Mouse (Mus musculus) limb, embryonic 14.5 days (tissue): ENCODE measurements around the gene Fam131a. TPM values are rescaled to one million over a fixed set of nuclear protein-coding genes. Genes with fewer than 3 reads are reported as not detected.

Source experiments
- ATAC-seq: fragments of 200-750 bp; cut with Nextera tagmentation; 2 replicates; pipeline ENCODE4 v1.8.0; 2017; ENCODE audit warnings: low read depth, moderate number of reproducible peaks, moderate TSS enrichment; ENCODE audit not compliant: low FRiP score
- DNase-seq: peaks from one replicate; pipeline ENCODE4 v3.0.0-alpha.2; 2015; ENCODE audit warnings: low spot score
- H3K27ac ChIP-seq: fragments of 300-500 bp; sonication (generic); replicated peaks from 2 replicates; pipeline ENCODE4 v1.5.1; 2014; ENCODE audit warnings: low read depth, mild to moderate bottlenecking, low read length, moderate library complexity, mixed read lengths
- H3K27me3 ChIP-seq: fragments of 300-500 bp; sonication (generic); 2 replicates; pipeline ENCODE4 v1.6.1; 2014; ENCODE audit warnings: low read length, mixed read lengths; ENCODE audit not compliant: control insufficient read depth, insufficient read depth
- H3K36me3 ChIP-seq: fragments of 300-500 bp; sonication (generic); 2 replicates; pipeline ENCODE4 v1.6.1; 2014; ENCODE audit warnings: mild to moderate bottlenecking, low read length, moderate library complexity, mixed read lengths; ENCODE audit not compliant: control insufficient read depth, insufficient read depth
- H3K4me1 ChIP-seq: fragments of 300-500 bp; sonication (generic); 2 replicates; pipeline ENCODE4 v1.6.1; 2014; ENCODE audit warnings: antibody characterized with exemption, low read length, mixed read lengths; ENCODE audit not compliant: control insufficient read depth, insufficient read depth
- H3K4me2 ChIP-seq: fragments of 300-500 bp; sonication (generic); replicated peaks from 2 replicates; pipeline ENCODE4 v1.6.1; 2014; ENCODE audit warnings: low read depth, mild to moderate bottlenecking, low read length, moderate library complexity; ENCODE audit not compliant: severe bottlenecking
- H3K4me3 ChIP-seq: fragments of 300-500 bp; sonication (generic); replicated peaks from 2 replicates; pipeline ENCODE4 v1.5.1; 2014; ENCODE audit warnings: low read length
- H3K9ac ChIP-seq: fragments of 300-500 bp; sonication (generic); 2 replicates; pipeline ENCODE4 v1.6.1; 2014; ENCODE audit warnings: mild to moderate bottlenecking, low read depth, low read length, moderate library complexity; ENCODE audit not compliant: severe bottlenecking
- H3K9me3 ChIP-seq: fragments of 300-500 bp; sonication (generic); 2 replicates; pipeline ENCODE4 v1.6.1; 2016; ENCODE audit warnings: low read length; ENCODE audit not compliant: control insufficient read depth
- POLR2A ChIP-seq: fragments of 200-500 bp; IDR thresholded peaks from 2 replicates; pipeline ENCODE4 v1.8.0; 2012; ENCODE audit warnings: inconsistent platforms, mild to moderate bottlenecking, moderate library complexity, borderline replicate concordance; ENCODE audit not compliant: insufficient read depth, insufficient read length; ENCODE audit errors: extremely low read depth
- WGBS: fragments of 180-500 bp; shearing (Covaris S2); extraction: QIAGEN DNeasy Blood & Tissue Kit; methylation state at CpG from one replicate; pipeline ENCODE4 v1.1.7; 2014; 5-methylcytosine and 5-hydroxymethylcytosine counted together
- polyA plus RNA-seq, 2 experiments: library from polyadenylated mRNA; depleted of rRNA in 1 of 2; stranded (reverse) in 1 of 2; unstranded in 1 of 2; fragments of >200 nt; fragmentation: Nextera tagmentation in 1 of 2; extraction: Ambion mirVana in 1 of 2; gene quantifications; 2 replicates each; pipeline versions ENCODE4 v1.2.1 to v1.2.3; 2012 to 2014

Fam131a gene
- polyA plus RNA-seq, 2 experiments: 10.3 to 15.6 TPM

GRCm38 (mm10) chr16:20672965-20673705, 19.9 kb upstream of the Fam131a start:
- Histone ChIP-seq H3K27me3 (no peaks in the 10 kb centered on the region), H3K9ac (peak overlapping the region; percentile 95), H3K4me1 (peaks cover 17% of the 10 kb centered on the region)

GRCm38 (mm10) chr16:20673706-20674303, 19.2 kb upstream of the Fam131a start:
- peak overlapping the region; percentile 95 for H3K9ac ChIP-seq
- ATAC-seq (no peak), DNase-seq (no peak)
- no peaks in the 10 kb centered on the region for H3K9me3 ChIP-seq
- no peak for TF ChIP-seq POLR2A
- peaks cover 17% of the 10 kb centered on the region for H3K4me1 ChIP-seq
- 4% methylated on average over 14 of the region's 14 CpGs for WGBS
- H3K27me3 ChIP-seq: no peaks in the 10 kb centered on the region
- peak overlapping the region; percentile 96 for H3K4me3 ChIP-seq
- H3K4me2 ChIP-seq: peak overlapping the region; percentile 83
- peaks cover 47% of the 10 kb centered on the region for H3K36me3 ChIP-seq
- peak overlapping the region; percentile 95 for H3K27ac ChIP-seq

More at GRCm38 (mm10) chr16:20672965-20673705, 19.9 kb upstream of the Fam131a start:
- Histone ChIP-seq H3K4me3 (peak overlapping the region; percentile 96), H3K4me2 (peak overlapping the region; percentile 83), H3K9me3 (no peaks in the 10 kb centered on the region), H3K27ac (peak overlapping the region; percentile 95), H3K36me3 (peaks cover 40% of the 10 kb centered on the region)
- WGBS: 0% methylated on average over 25 of the region's 78 CpGs
- peak; percentile 23 for DNase-seq
- peak; percentile 75 for ATAC-seq
- no peak for TF ChIP-seq POLR2A

GRCm38 (mm10) chr16:20675213-20675612, 17.8 kb upstream of the Fam131a start:
- Histone ChIP-seq H3K27ac (no peak overlapping the region), H3K36me3 (peaks cover 60% of the 10 kb centered on the region), H3K4me1 (peaks cover 17% of the 10 kb centered on the region), H3K27me3 (no peaks in the 10 kb centered on the region), H3K9me3 (no peaks in the 10 kb centered on the region), H3K4me3 (no peak overlapping the region), H3K9ac (no peak overlapping the region), H3K4me2 (0 out of 2 replicates have a peak overlapping the region, but pooled peaks have one; percentile 17)
- TF ChIP-seq POLR2A: no peak
- ATAC-seq (no peak), DNase-seq (no peak)
- WGBS: 90% methylated on average over 6 of the region's 6 CpGs

GRCm38 (mm10) chr16:20676702-20677101, 16.3 kb upstream of the Fam131a start:
- Histone ChIP-seq H3K9ac (no peak overlapping the region), H3K4me3 (no peak overlapping the region), H3K4me2 (no peak overlapping the region), H3K4me1 (peaks cover 17% of the 10 kb centered on the region), H3K9me3 (no peaks in the 10 kb centered on the region), H3K27me3 (no peaks in the 10 kb centered on the region), H3K27ac (no peak overlapping the region), H3K36me3 (peaks cover 75% of the 10 kb centered on the region)
- no peak for TF ChIP-seq POLR2A
- 59% methylated on average over 4 of the region's 4 CpGs for WGBS
- DNase-seq (no peak), ATAC-seq (no peak)

GRCm38 (mm10) chr16:20677380-20677779, 15.7 kb upstream of the Fam131a start:
- H3K36me3 ChIP-seq: peaks cover 82% of the 10 kb centered on the region
- no peak for ATAC-seq
- no peak overlapping the region for H3K9ac ChIP-seq
- DNase-seq: no peak
- H3K27ac ChIP-seq: no peak overlapping the region
- H3K27me3 ChIP-seq: no peaks in the 10 kb centered on the region
- no peak for TF ChIP-seq POLR2A
- WGBS: 75% methylated on average over 5 of the region's 5 CpGs
- H3K9me3 ChIP-seq: no peaks in the 10 kb centered on the region
- no peak overlapping the region for H3K4me3 ChIP-seq
- no peak overlapping the region for H3K4me2 ChIP-seq
- peaks cover 17% of the 10 kb centered on the region for H3K4me1 ChIP-seq
